Mouse (Mus musculus): ENCODE measurements at regions not wholly inside any gene's neighbourhood (a gene's known extent, or its start where the extent isn't known, plus 50 kb on each side); places are given as distances from the start of the nearest gene placed in this dataset.

DNA sequence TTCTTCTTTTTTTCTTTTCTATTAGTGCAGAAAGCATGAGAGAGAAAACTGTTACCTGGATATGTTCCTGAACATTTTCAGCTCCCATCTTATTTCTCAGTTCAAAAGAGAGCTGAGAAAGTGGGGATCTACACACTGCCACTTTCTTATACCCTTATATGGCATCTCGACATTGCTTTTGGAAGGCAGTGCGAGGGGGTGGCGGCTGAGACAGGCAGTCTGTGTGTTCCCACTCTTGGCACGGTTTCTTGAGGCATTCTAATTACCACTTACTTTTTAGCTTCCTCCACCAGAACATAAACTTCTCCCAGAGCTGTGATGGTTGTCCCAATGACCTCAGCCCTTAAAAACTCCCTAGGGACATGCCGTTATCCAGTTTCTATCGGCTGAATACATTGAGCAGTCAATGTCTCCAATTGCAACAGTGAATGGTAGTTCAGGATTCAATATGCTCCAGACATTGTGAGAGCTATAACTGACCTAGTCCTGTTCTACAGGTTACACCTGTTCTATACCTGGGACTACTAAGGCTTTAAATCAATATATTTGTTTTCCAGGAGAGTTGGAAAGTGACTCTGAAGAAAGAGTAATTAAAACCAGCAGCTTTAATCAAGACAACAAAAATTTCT lies 106.8 kb downstream of the D1Ertd622e start:
- TF ChIP-seq POLR2A (IDR thresholded peaks at IDR 0.05; ENCODE audit: extremely low read depth, insufficient read depth, low read length) (no peak), CTCF (IDR thresholded peaks at IDR 0.05; ENCODE audit: low read depth, low read length) (no peak)

Measured in liver, adult 2 months (tissue).